Mouse (Mus musculus) neural tube, embryonic 12.5 days (tissue): Measurements from ENCODE around the gene Wdr4. TPM values are rescaled to one million over a fixed set of nuclear protein-coding genes. Genes with fewer than 3 reads are reported as not detected.

Experiments
- ATAC-seq: fragments of 200-750 bp; cut with Nextera tagmentation; 2 replicates; pipeline ENCODE4 v1.8.0; 2017; ENCODE audit warnings: low read depth, mild to moderate bottlenecking, moderate TSS enrichment, moderate library complexity; ENCODE audit not compliant: low FRiP score
- H3K27ac ChIP-seq: fragments of 300-500 bp; sonication (generic); 2 replicates; pipeline ENCODE4 v1.5.1; 2016
- H3K27me3 ChIP-seq: fragments of 300-500 bp; sonication (generic); replicated peaks from 2 replicates; pipeline ENCODE4 v1.6.1; 2016; ENCODE audit warnings: mild to moderate bottlenecking
- H3K36me3 ChIP-seq: fragments of 300-500 bp; sonication (generic); 2 replicates; pipeline ENCODE4 v1.6.1; 2016; ENCODE audit warnings: mild to moderate bottlenecking
- H3K4me1 ChIP-seq: fragments of 300-500 bp; sonication (generic); 2 replicates; pipeline ENCODE4 v1.6.1; 2016
- H3K4me2 ChIP-seq: fragments of 300-500 bp; sonication (generic); replicated peaks from 2 replicates; pipeline ENCODE4 v1.6.1; 2016; ENCODE audit warnings: mild to moderate bottlenecking
- H3K4me3 ChIP-seq: fragments of 300-500 bp; sonication (generic); 2 replicates; pipeline ENCODE4 v1.5.1; 2016
- H3K9ac ChIP-seq: fragments of 300-500 bp; sonication (generic); 2 replicates; pipeline ENCODE4 v1.6.1; 2016; ENCODE audit warnings: mild to moderate bottlenecking
- H3K9me3 ChIP-seq: fragments of 300-500 bp; sonication (generic); 2 replicates; pipeline ENCODE4 v1.6.1; 2016; ENCODE audit warnings: mild to moderate bottlenecking
- WGBS: fragments of 180-500 bp; shearing (Covaris S2); methylation state at CpG from one replicate; pipeline ENCODE4 v1.1.7; 2016; 5-methylcytosine and 5-hydroxymethylcytosine counted together
- polyA plus RNA-seq: library from polyadenylated mRNA; unstranded; fragments of >200 nt; fragmentation: Nextera tagmentation; extraction: Ambion mirVana; gene quantifications from 2 replicates; pipeline ENCODE4 v1.2.1, GENCODE M21; 2016

Gene Wdr4
- 36.4 and 38.4 TPM in 2 replicates for polyA plus RNA-seq

- peak within 1 kb of the TSS; percentile 56 for H3K4me3 ChIP-seq
- peak; percentile 96 for ATAC-seq
- H3K4me1 ChIP-seq, result peaks cover 17% of the 10 kb centered on the region
- no peak within 1 kb of the TSS; the same call in 1 of the 2 replicates for H3K27ac ChIP-seq
- under 1% methylated on average over 45 of the region's 45 CpGs for WGBS
- peak within 1 kb of the TSS; percentile 56 for H3K9ac ChIP-seq
- H3K36me3 ChIP-seq, result peaks cover 16% of the 10 kb centered on the region; the same call in 1 of the 2 replicates
- H3K9me3 ChIP-seq, result no peaks in the 10 kb centered on the region
- H3K27me3 ChIP-seq, result no peaks in the 10 kb centered on the region
- peak within 1 kb of the TSS; percentile 74 for H3K4me2 ChIP-seq
Observed at GRCm38 (mm10) chr17:31519946-31520838, at the start of gene Wdr4, which contains the start of gene Ndufv3. Gene Wdr4, minus strand, starts transcription at chr17:31519980. Gene Ndufv3, plus strand, starts transcription at chr17:31520115.

- Histone ChIP-seq H3K36me3 (no peaks in the 10 kb centered on the region), H3K4me2 (peak overlapping the region; percentile 69), H3K27me3 (no peaks in the 10 kb centered on the region), H3K4me3 (peak overlapping the region; percentile 76), H3K9ac (peak overlapping the region; percentile 88), H3K9me3 (no peaks in the 10 kb centered on the region), H3K27ac (0 out of 2 replicates have a peak overlapping the region, but pooled peaks have one; percentile 3), H3K4me1 (peaks cover 42% of the 10 kb centered on the region)
- WGBS, result 81% methylated on average over 6 of the region's 6 CpGs
- no peak for ATAC-seq
Observed at GRCm38 (mm10) chr17:31566276-31566675, 46.5 kb upstream of the Wdr4 start.

- under 1% methylated on average over 81 of the region's 88 CpGs for WGBS
- Histone ChIP-seq H3K4me3 (peak overlapping the region; percentile 76), H3K9me3 (no peaks in the 10 kb centered on the region), H3K9ac (peak overlapping the region; percentile 88), H3K27ac (peak overlapping the region; percentile 98), H3K27me3 (no peaks in the 10 kb centered on the region), H3K36me3 (no peaks in the 10 kb centered on the region), H3K4me1 (peaks cover 42% of the 10 kb centered on the region), H3K4me2 (peak overlapping the region; percentile 69)
- ATAC-seq, result peak; percentile 54
Observed at GRCm38 (mm10) chr17:31565141-31566056, 45.6 kb upstream of the Wdr4 start.

- WGBS, result 0% methylated on average over 22 of the region's 44 CpGs
- Histone ChIP-seq H3K4me1 (peaks cover 42% of the 10 kb centered on the region), H3K27ac (peak overlapping the region; percentile 98), H3K4me3 (peak overlapping the region; percentile 76), H3K36me3 (no peaks in the 10 kb centered on the region), H3K9me3 (no peaks in the 10 kb centered on the region), H3K27me3 (no peaks in the 10 kb centered on the region), H3K4me2 (peak overlapping the region; percentile 69), H3K9ac (peak overlapping the region; percentile 88)
- ATAC-seq, result no peak
Observed at GRCm38 (mm10) chr17:31564858-31565140, 45.0 kb upstream of the Wdr4 start.

GRCm38 (mm10) chr17:31564015-31564857 lies 44.5 kb upstream of the Wdr4 start, which contains the start of gene Pknox1:
Gene Pknox1, plus strand, starts transcription at chr17:31564734.
- no peaks in the 10 kb centered on the region for H3K27me3 ChIP-seq
- peak within 1 kb of the TSS; percentile 88 for H3K9ac ChIP-seq
- peak within 1 kb of the TSS; percentile 76 for H3K4me3 ChIP-seq
- peak within 1 kb of the TSS; percentile 69 for H3K4me2 ChIP-seq
- H3K4me1 ChIP-seq, result peaks cover 38% of the 10 kb centered on the region
- no peaks in the 10 kb centered on the region for H3K9me3 ChIP-seq
- H3K36me3 ChIP-seq, result no peaks in the 10 kb centered on the region
- peak within 1 kb of the TSS; percentile 98 for H3K27ac ChIP-seq
- ATAC-seq, result peak; percentile 95
- WGBS, result under 1% methylated on average over 58 of the region's 72 CpGs

GRCm38 (mm10) chr17:31563632-31564014 lies 43.8 kb upstream of the Wdr4 start:
- peak overlapping the region; percentile 69 for H3K4me2 ChIP-seq
- no peak for ATAC-seq
- peaks cover 33% of the 10 kb centered on the region for H3K4me1 ChIP-seq
- peak overlapping the region; percentile 48 for H3K27ac ChIP-seq
- no peaks in the 10 kb centered on the region for H3K9me3 ChIP-seq
- H3K9ac ChIP-seq, result peak overlapping the region; percentile 55
- 22% methylated on average over 12 of the region's 12 CpGs for WGBS
- H3K36me3 ChIP-seq, result no peaks in the 10 kb centered on the region
- no peaks in the 10 kb centered on the region for H3K27me3 ChIP-seq
- peak overlapping the region; percentile 76 for H3K4me3 ChIP-seq

- Histone ChIP-seq H3K27me3 (no peaks in the 10 kb centered on the region), H3K36me3 (no peaks in the 10 kb centered on the region), H3K4me1 (peaks cover 17% of the 10 kb centered on the region), H3K27ac (no peak overlapping the region), H3K4me3 (no peak overlapping the region), H3K9me3 (no peaks in the 10 kb centered on the region), H3K4me2 (no peak overlapping the region), H3K9ac (no peak overlapping the region)
- no peak for ATAC-seq
- 91% methylated on average over 11 of the region's 11 CpGs for WGBS
Observed at GRCm38 (mm10) chr17:31559021-31559789, 39.4 kb upstream of the Wdr4 start.

GRCm38 (mm10) chr17:31557947-31558542 lies 38.3 kb upstream of the Wdr4 start:
- no peaks in the 10 kb centered on the region for H3K9me3 ChIP-seq
- H3K4me2 ChIP-seq, result no peak overlapping the region
- no peaks in the 10 kb centered on the region for H3K27me3 ChIP-seq
- no peak overlapping the region for H3K4me3 ChIP-seq
- ATAC-seq, result no peak
- WGBS, result 84% methylated on average over 10 of the region's 10 CpGs
- H3K27ac ChIP-seq, result no peak overlapping the region
- H3K9ac ChIP-seq, result no peak overlapping the region
- H3K4me1 ChIP-seq, result peaks cover 12% of the 10 kb centered on the region
- no peaks in the 10 kb centered on the region for H3K36me3 ChIP-seq

- H3K27me3 ChIP-seq, result no peaks in the 10 kb centered on the region
- H3K27ac ChIP-seq, result no peak overlapping the region
- H3K36me3 ChIP-seq, result no peaks in the 10 kb centered on the region
- no peaks in the 10 kb centered on the region for H3K9me3 ChIP-seq
- peaks cover 12% of the 10 kb centered on the region for H3K4me1 ChIP-seq
- H3K4me3 ChIP-seq, result no peak overlapping the region
- no peak overlapping the region for H3K9ac ChIP-seq
- no peak overlapping the region for H3K4me2 ChIP-seq
- WGBS, result 62% methylated on average over 11 of the region's 11 CpGs
- no peak for ATAC-seq
Observed at GRCm38 (mm10) chr17:31557124-31557880, 37.5 kb upstream of the Wdr4 start.

GRCm38 (mm10) chr17:31556253-31556652 lies 36.5 kb upstream of the Wdr4 start:
- Histone ChIP-seq H3K4me2 (no peak overlapping the region), H3K36me3 (no peaks in the 10 kb centered on the region), H3K9ac (no peak overlapping the region), H3K27ac (no peak overlapping the region), H3K9me3 (no peaks in the 10 kb centered on the region), H3K4me3 (no peak overlapping the region), H3K27me3 (no peaks in the 10 kb centered on the region), H3K4me1 (peaks cover 12% of the 10 kb centered on the region)
- WGBS, result 75% methylated on average over 4 of the region's 4 CpGs
- no peak for ATAC-seq
